Mouse (Mus musculus): Measurements from ENCODE around the gene Gabarapl2. TPM values are rescaled to one million over a fixed set of nuclear protein-coding genes. Genes with fewer than 3 reads are reported as not detected.

Gabarapl2 gene
- total and polyA plus RNA-seq, 3 experiments: 52.2 to 131 (median 129) TPM

DNA sequence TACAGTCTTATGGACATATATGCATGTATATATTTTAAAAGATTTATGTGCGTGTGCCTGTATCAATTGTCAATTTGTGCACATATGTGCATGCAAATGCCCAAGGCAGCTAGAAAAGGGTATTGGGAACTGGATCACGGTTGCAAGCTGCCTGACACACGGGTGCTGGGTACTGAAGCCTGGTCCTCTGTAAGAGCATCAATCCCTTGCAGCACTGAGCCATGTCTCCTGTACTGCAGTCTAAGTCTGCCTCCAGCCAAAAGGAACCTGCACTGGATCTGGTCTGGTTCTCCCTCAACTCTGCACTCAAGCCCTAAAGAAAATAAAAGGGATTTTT lies 52.2 kb downstream of the Gabarapl2 start:
- TF ChIP-seq EP300 (IDR thresholded peaks at IDR 0.05; ENCODE audit: insufficient read depth, low read depth, low read length): no peak
- H3K27ac ChIP-seq: no peak overlapping the region; the same call in 1 of the 2 replicates
- intact Hi-C loops (cut with DNase I): loop anchor here (1.0 kb wide), 1 partner anchor 19 kb away; the partner anchor contains the start of genes Kars and Terf2ip
- H3K79me2 ChIP-seq (replicated peaks; ENCODE audit: control insufficient read depth, insufficient read depth, low read length): no peaks in the 10 kb centered on the region
- H3K27me3 ChIP-seq (ENCODE audit: control insufficient read depth, insufficient read depth, low read length): no peaks in the 10 kb centered on the region
- no peak overlapping the region for H3K9ac ChIP-seq (ENCODE audit: low read depth, low read length)
- no peaks in the 10 kb centered on the region for H3K4me1 ChIP-seq (ENCODE audit: control insufficient read depth, insufficient read depth, low read length)
- 56% methylated on average over 3 of the region's 3 CpGs for WGBS
- peak overlapping the region; percentile 74; the same call in 1 of the 2 replicates for H3K4me3 ChIP-seq
- no peaks in the 10 kb centered on the region for H3K36me3 ChIP-seq (ENCODE audit: control insufficient read depth, insufficient read depth, low read length)
- DNase-seq: no peak

Other genes starting within 250 kb of the Gabarapl2 start
- not detected for gene Ctrb1, start 249.7 kb upstream of the Gabarapl2 start, total RNA-seq (2021)
- 0.68 and 0.82 TPM in 2 replicates for gene Ctrb1, start 249.7 kb upstream of the Gabarapl2 start, polyA plus RNA-seq (2012; rRNA removed)
- 10 to 100 TPM; 19.1 to 21.1 TPM for gene Bcar1, start 196.9 kb upstream of the Gabarapl2 start, total RNA-seq (2021)
- 31.3 TPM in 2 replicates for gene Bcar1, start 196.9 kb upstream of the Gabarapl2 start, polyA plus RNA-seq (2012; rRNA removed)
- 10 to 100 TPM; 32.7 to 34.4 TPM for gene Cfdp1, start 86.4 kb upstream of the Gabarapl2 start, total RNA-seq (2021)
- gene Cfdp1, start 86.4 kb upstream of the Gabarapl2 start, polyA plus RNA-seq (2012; rRNA removed): 5.6 and 11.6 TPM in 2 replicates
- 1 to 10 TPM; 2.7 to 2.9 TPM for gene Tmem170, start 64.0 kb upstream of the Gabarapl2 start, total RNA-seq (2021)
- gene Tmem170, start 64.0 kb upstream of the Gabarapl2 start, polyA plus RNA-seq (2012; rRNA removed): 2.1 and 2.9 TPM in 2 replicates
- gene Chst5, start 30.3 kb upstream of the Gabarapl2 start, total RNA-seq (2021): not detected
- not detected in 2 replicates for gene Chst5, start 30.3 kb upstream of the Gabarapl2 start, polyA plus RNA-seq (2012; rRNA removed)
- gene Tmem231, start 6.8 kb upstream of the Gabarapl2 start, total RNA-seq (2021): 1 to 10 TPM; 2.1 to 2.6 TPM
- 2.1 and 3.0 TPM in 2 replicates for gene Tmem231, start 6.8 kb upstream of the Gabarapl2 start, polyA plus RNA-seq (2012; rRNA removed)
- gene Adat1, start 51.6 kb downstream of the Gabarapl2 start, total RNA-seq (2021): 1 to 10 TPM; 1.8 to 2.0 TPM
- gene Adat1, start 51.6 kb downstream of the Gabarapl2 start, polyA plus RNA-seq (2012; rRNA removed): 1.8 and 3.2 TPM in 2 replicates
- 100 to 1,000 TPM; 100 to 111 TPM for gene Kars, start 70.6 kb downstream of the Gabarapl2 start, total RNA-seq (2021)
- gene Kars, start 70.6 kb downstream of the Gabarapl2 start, polyA plus RNA-seq (2012; rRNA removed): 46.0 and 67.2 TPM in 2 replicates
- 10 to 100 TPM; 10.7 to 10.8 TPM for gene Terf2ip, start 70.7 kb downstream of the Gabarapl2 start, total RNA-seq (2021)
- 5.3 and 8.2 TPM in 2 replicates for gene Terf2ip, start 70.7 kb downstream of the Gabarapl2 start, polyA plus RNA-seq (2012; rRNA removed)
- gene Gm6793, start 74.3 kb downstream of the Gabarapl2 start, total RNA-seq (2021): not detected
- not detected in 2 replicates for gene Gm6793, start 74.3 kb downstream of the Gabarapl2 start, polyA plus RNA-seq (2012; rRNA removed)

Data from heart, adult 2 months (tissue).